8 mouse cellular contexts compared by ENCODE assay signal in the genomic region with DNA sequence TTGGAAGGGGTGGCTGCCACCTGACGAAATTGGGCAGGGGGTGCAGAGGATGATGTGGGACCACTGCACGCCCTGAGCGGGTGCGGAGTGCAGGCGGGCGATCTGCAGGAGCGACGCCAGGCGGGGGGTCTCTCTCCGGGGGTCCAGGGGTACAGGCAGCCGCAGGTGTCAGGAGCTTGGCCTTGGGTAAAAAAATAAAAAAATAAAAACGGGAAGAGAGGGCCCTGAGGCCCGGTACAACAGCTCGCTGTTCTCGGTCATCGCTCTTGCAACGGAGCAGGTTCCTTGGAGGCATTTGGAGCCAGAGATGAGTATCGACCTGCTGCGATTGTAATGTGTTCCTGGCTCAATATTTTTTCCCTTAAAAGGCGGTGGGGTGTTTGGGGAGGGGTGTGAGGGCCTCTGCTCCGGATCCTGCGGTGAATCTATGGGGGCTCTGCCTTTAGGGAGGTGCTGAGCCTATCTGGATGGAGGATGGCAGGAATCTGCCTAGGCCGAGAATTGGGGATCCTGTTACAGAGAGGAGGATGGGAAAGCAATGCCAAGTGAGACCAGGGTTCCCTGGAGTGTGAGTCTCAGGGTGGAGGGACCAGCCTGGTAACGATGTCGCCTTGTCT. TPM values are rescaled to one million over a fixed set of nuclear protein-coding genes. Genes with fewer than 3 reads are reported as not detected.
DNase-seq lines count a peak whose midpoint lies in the region; ATAC-seq and TF ChIP-seq lines count a peak whose summit lies in the region.

No protein-coding gene starts in this region.

- H3K9me3 ChIP-seq in megakaryocyte, embryonic 14.5 days: no peaks in the 10 kb centered on the region
- no peaks in the 10 kb centered on the region for H3K9me3 ChIP-seq in limb, embryonic 15.5 days

- 4% methylated on average over 25 of the region's 25 CpGs for WGBS in limb, embryonic 15.5 days
- 16% methylated on average over 25 of the region's 25 CpGs for WGBS in small intestine, adult 2 months

- peak overlapping the region; percentile 43; the same call in 1 of the 2 replicates for H3K9ac ChIP-seq in limb, embryonic 15.5 days

- TF ChIP-seq POLR2A in small intestine, adult 2 months (IDR thresholded peaks at IDR 0.05; ENCODE audit: low read depth, low read length): no peak

- no peak for ATAC-seq in megakaryocyte, adult 5-6 weeks (ENCODE audit: poor library complexity, severe bottlenecking)
- ATAC-seq in granulocyte monocyte progenitor cell, adult 5-6 weeks (replicated peaks; ENCODE audit: poor library complexity, severe bottlenecking): 0 out of 2 replicates have a peak, but pooled peaks have one; percentile 3
- ATAC-seq in limb, embryonic 15.5 days (ENCODE audit: insufficient number of reproducible peaks, low FRiP score, low TSS enrichment, low read depth): no peak

- H3K36me3 ChIP-seq in megakaryocyte, embryonic 14.5 days (replicated peaks; ENCODE audit: low read length): peaks cover 34% of the 10 kb centered on the region
- no peaks in the 10 kb centered on the region for H3K36me3 ChIP-seq in limb, embryonic 15.5 days
- H3K36me3 ChIP-seq in small intestine, adult 2 months (ENCODE audit: control insufficient read depth, insufficient read depth, low read length): no peaks in the 10 kb centered on the region

- no peak overlapping the region for H3K27ac ChIP-seq in limb, embryonic 15.5 days
- H3K27ac ChIP-seq in small intestine, adult 2 months (ENCODE audit: insufficient read depth, low read depth, low read length): no peak overlapping the region

- no peak for TF ChIP-seq CTCF in small intestine, adult 2 months (IDR thresholded peaks at IDR 0.05; ENCODE audit: extremely low read depth, insufficient read length, insufficient replicate concordance, low read depth, low read length)

- H3K4me3 ChIP-seq in megakaryocyte, embryonic 14.5 days (replicated peaks): peak overlapping the region; percentile 99
- peak overlapping the region; percentile 70 for H3K4me3 ChIP-seq in limb, embryonic 15.5 days
- peak overlapping the region; percentile 63 for H3K4me3 ChIP-seq in small intestine, adult 2 months (ENCODE audit: low read depth, low read length)

- peak overlapping the region; percentile 97 for H3K4me2 ChIP-seq in limb, embryonic 15.5 days

- peak; percentile 10 for DNase-seq in adrenal gland, postnatal 14 days
- no peak for DNase-seq in adrenal gland, postnatal 25 days
- no peak for DNase-seq in urinary bladder, postnatal 25 days (ENCODE audit: low spot score)

- H3K27me3 ChIP-seq in megakaryocyte, embryonic 14.5 days (replicated peaks): peaks cover 3% of the 10 kb centered on the region
- peaks cover 22% of the 10 kb centered on the region for H3K27me3 ChIP-seq in limb, embryonic 15.5 days
- H3K27me3 ChIP-seq in small intestine, adult 2 months (ENCODE audit: control insufficient read depth, insufficient read depth, low read length): 0 out of 2 replicates have a peak, but pooled peaks cover 5% of the 10 kb centered on the region

- peaks cover 93% of the 10 kb centered on the region for H3K4me1 ChIP-seq in megakaryocyte, embryonic 14.5 days
- H3K4me1 ChIP-seq in limb, embryonic 15.5 days: peaks cover 13% of the 10 kb centered on the region
- 0 out of 2 replicates have a peak, but pooled peaks cover 2% of the 10 kb centered on the region for H3K4me1 ChIP-seq in small intestine, adult 2 months (ENCODE audit: control insufficient read depth, insufficient read depth, insufficient read length, low read length)

RNA-seq across cellular contexts. Expression of gene Gnaz, which starts 0.8 kb away (rescaled TPM):
- 2.5 and 3.2 TPM in 2 replicates for total RNA-seq in adrenal gland, postnatal 14 days (2021)
- total RNA-seq in adrenal gland, postnatal 25 days (2021): 2.4 and 3.5 TPM in 2 replicates
- 224 and 350 TPM in 2 replicates for polyA plus RNA-seq in megakaryocyte, embryonic 14.5 days (2012; ENCODE audit: insufficient read depth, low replicate concordance)
- total RNA-seq in megakaryocyte, adult 5-6 weeks (2015): 0.11 TPM in 1 of 2 replicates, not detected in the other
- 0.18 TPM in 1 of 2 replicates, not detected in the other for total RNA-seq in megakaryocyte, adult 5-6 weeks (2017)
- 0.19 TPM in 2 replicates for total RNA-seq in granulocyte monocyte progenitor cell, adult 5-6 weeks (2014; fragmentation: Nextera tagmentation)
- total RNA-seq in granulocyte monocyte progenitor cell, adult 5-6 weeks (2017): 0.30 TPM in 1 of 2 replicates, not detected in the other
- polyA plus RNA-seq in limb, embryonic 15.5 days (2015; fragmentation: Nextera tagmentation; extraction: Ambion mirVana): 3.3 and 3.6 TPM in 2 replicates
- polyA plus RNA-seq in small intestine, adult 2 months (2012; rRNA removed): 1.7 and 2.4 TPM in 2 replicates
